Mouse (Mus musculus) intestine, embryonic 16.5 days (tissue): Measurements from ENCODE around the gene Sptbn1. TPM values are rescaled to one million over a fixed set of nuclear protein-coding genes. Genes with fewer than 3 reads are reported as not detected.

Experiments
- ATAC-seq: fragments of 200-750 bp; cut with Nextera tagmentation; 2 replicates; pipeline ENCODE4 v1.8.0; 2017; ENCODE audit warnings: moderate TSS enrichment, moderate library complexity
- H3K27ac ChIP-seq: fragments of 300-500 bp; sonication (generic); 2 replicates; pipeline ENCODE4 v1.5.1; 2014; ENCODE audit warnings: mild to moderate bottlenecking, low read length
- H3K27me3 ChIP-seq: fragments of 300-500 bp; sonication (generic); replicated peaks from 2 replicates; pipeline ENCODE4 v1.6.1; 2014; ENCODE audit warnings: low read length, control low read depth, mixed read lengths; ENCODE audit not compliant: control insufficient read depth, insufficient read depth
- H3K36me3 ChIP-seq: fragments of 300-500 bp; sonication (generic); 2 replicates; pipeline ENCODE4 v1.6.1; 2014; ENCODE audit warnings: low read length, control low read depth; ENCODE audit not compliant: control insufficient read depth, insufficient read depth
- H3K4me1 ChIP-seq: fragments of 300-500 bp; sonication (generic); 2 replicates; pipeline ENCODE4 v1.6.1; 2014; ENCODE audit warnings: low read length, control low read depth, mixed read lengths; ENCODE audit not compliant: control insufficient read depth, insufficient read depth
- H3K4me2 ChIP-seq: fragments of 300-500 bp; sonication (generic); 2 replicates; pipeline ENCODE4 v1.6.1; 2014; ENCODE audit warnings: low read depth, low read length, control low read depth
- H3K4me3 ChIP-seq: fragments of 300-500 bp; sonication (generic); 2 replicates; pipeline ENCODE4 v1.5.1; 2014; ENCODE audit warnings: mild to moderate bottlenecking, low read length
- H3K9ac ChIP-seq: fragments of 300-500 bp; sonication (generic); 2 replicates; pipeline ENCODE4 v1.6.1; 2014; ENCODE audit warnings: low read depth, low read length
- H3K9me3 ChIP-seq: fragments of 300-500 bp; sonication (generic); 2 replicates; pipeline ENCODE4 v1.6.1; 2016; ENCODE audit warnings: low read length, control low read depth; ENCODE audit not compliant: control insufficient read depth
- WGBS: fragments of 180-500 bp; shearing (Covaris S2); extraction: QIAGEN DNeasy Blood & Tissue Kit; methylation state at CpG from one replicate; pipeline ENCODE4 v1.1.7; 2014; 5-methylcytosine and 5-hydroxymethylcytosine counted together
- polyA plus RNA-seq: library from polyadenylated mRNA; unstranded; fragments of >200 nt; fragmentation: Nextera tagmentation; extraction: Ambion mirVana; gene quantifications from 2 replicates; pipeline ENCODE4 v1.2.1, GENCODE M21; 2015

Gene Sptbn1
- polyA plus RNA-seq, 1 experiment from 2014 or later: 98.1 TPM

DNA sequence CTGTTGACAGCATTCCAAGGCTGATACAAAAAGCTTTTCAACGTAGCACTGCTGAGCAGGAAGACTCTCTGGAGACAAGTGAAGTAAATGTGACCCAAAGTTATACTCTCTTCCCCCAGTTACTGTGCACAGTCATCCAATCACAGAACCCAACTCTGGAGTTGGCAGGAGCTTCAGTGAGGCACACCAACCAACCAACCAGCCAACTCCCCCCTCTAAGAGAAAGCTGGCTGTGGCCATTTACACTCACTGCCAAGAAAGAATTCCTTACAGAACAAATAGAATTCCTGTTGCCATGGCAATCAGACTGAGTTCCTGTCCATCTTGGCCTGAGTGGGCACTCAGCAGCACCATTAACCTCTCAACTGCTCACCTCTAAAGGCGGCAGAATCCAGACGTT is 24.4 kb downstream of the Sptbn1 start:
- Histone ChIP-seq H3K36me3 (no peaks in the 10 kb centered on the region), H3K4me2 (no peak overlapping the region), H3K9me3 (no peaks in the 10 kb centered on the region), H3K4me1 (0 out of 2 replicates have a peak, but pooled peaks cover 8% of the 10 kb centered on the region), H3K4me3 (no peak overlapping the region), H3K27me3 (no peaks in the 10 kb centered on the region), H3K9ac (no peak overlapping the region), H3K27ac (peak overlapping the region; percentile 27; the same call in 1 of the 2 replicates)
- ATAC-seq: 0 out of 2 replicates have a peak, but pooled peaks have one; percentile 9
- WGBS: 43% methylated on average over 3 of the region's 3 CpGs

DNA sequence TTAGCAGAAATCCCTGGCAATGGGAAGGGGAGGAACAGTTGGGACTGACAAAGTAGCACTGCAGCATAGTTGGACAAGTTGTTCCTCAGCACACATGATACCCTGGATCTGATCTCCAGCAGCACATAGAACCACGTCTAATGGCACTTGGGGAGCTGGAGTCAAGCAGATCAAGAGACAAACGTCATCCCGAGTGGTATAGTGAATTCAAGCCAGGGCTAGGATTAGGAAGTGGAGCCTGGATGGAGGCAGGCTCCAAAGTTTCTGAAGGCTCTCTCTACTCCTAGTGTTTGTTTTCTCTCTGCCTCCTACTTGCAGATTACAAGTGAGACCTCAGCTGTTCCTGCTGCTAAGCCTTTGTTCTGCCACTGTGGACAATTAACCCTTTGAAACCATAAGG is 27.1 kb downstream of the Sptbn1 start:
- Histone ChIP-seq H3K27ac (no peak overlapping the region), H3K4me1 (0 out of 2 replicates have a peak, but pooled peaks cover 4% of the 10 kb centered on the region), H3K4me3 (no peak overlapping the region), H3K4me2 (no peak overlapping the region), H3K9ac (no peak overlapping the region), H3K9me3 (no peaks in the 10 kb centered on the region), H3K27me3 (no peaks in the 10 kb centered on the region), H3K36me3 (no peaks in the 10 kb centered on the region)
- no peak for ATAC-seq
- WGBS: 47% methylated on average over 3 of the region's 3 CpGs

DNA sequence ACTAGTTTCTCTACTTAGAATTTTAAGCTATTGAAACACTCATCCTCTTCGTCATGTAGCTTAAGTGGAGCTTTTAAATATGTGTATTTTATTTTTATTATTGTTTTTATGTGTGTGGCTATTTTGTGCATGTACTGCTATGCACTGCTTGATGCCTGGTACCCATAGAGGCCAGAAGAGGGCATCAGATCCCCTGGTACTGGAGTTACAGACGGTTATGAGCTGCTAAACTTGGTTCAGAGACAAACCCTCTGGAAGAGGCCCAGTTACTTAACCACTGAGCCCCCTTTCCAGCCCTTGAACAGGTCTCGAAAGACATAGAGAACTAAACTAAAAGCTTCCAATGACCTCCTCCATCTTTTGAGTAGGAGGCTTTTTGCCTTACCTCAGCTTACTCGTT is 30.0 kb downstream of the Sptbn1 start:
- H3K9ac ChIP-seq: no peak overlapping the region
- no peaks in the 10 kb centered on the region for H3K4me1 ChIP-seq
- no peak overlapping the region for H3K27ac ChIP-seq
- no peaks in the 10 kb centered on the region for H3K27me3 ChIP-seq
- H3K9me3 ChIP-seq: no peaks in the 10 kb centered on the region
- H3K36me3 ChIP-seq: no peaks in the 10 kb centered on the region
- WGBS: 72% methylated on average over 4 of the region's 4 CpGs
- no peak overlapping the region for H3K4me3 ChIP-seq
- ATAC-seq: no peak
- no peak overlapping the region for H3K4me2 ChIP-seq

DNA sequence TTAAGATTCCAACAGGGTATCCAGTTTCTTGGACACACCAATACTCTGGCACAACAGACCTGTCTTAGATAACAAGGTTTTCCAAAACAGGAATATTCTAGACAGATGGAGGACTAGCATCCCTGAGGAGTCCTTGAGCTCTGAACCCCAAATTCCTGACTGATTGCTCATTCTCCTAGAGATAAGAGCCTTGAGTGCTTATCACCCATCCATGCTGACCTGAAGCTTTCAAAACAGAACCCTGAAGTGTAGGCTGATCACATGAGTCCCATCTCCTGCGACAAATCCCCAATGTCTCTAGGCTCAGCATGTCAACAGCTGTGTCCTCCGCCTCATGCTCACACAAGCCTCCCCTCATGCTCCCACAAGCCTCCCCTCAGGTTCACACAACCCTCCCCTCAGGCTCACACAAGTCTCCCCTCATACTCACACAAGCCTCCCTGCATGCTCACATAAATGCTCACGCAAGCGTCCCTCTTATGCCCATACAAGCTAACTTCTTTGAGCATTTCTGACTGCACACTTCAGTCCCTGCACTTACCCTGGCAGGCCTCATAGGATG is 31.2 kb downstream of the Sptbn1 start:
- Histone ChIP-seq H3K4me3 (no peak overlapping the region), H3K4me2 (no peak overlapping the region), H3K9ac (no peak overlapping the region), H3K9me3 (no peaks in the 10 kb centered on the region), H3K4me1 (no peaks in the 10 kb centered on the region), H3K36me3 (no peaks in the 10 kb centered on the region), H3K27ac (no peak overlapping the region), H3K27me3 (no peaks in the 10 kb centered on the region)
- no peak for ATAC-seq
- WGBS: 85% methylated on average over 4 of the region's 4 CpGs

DNA sequence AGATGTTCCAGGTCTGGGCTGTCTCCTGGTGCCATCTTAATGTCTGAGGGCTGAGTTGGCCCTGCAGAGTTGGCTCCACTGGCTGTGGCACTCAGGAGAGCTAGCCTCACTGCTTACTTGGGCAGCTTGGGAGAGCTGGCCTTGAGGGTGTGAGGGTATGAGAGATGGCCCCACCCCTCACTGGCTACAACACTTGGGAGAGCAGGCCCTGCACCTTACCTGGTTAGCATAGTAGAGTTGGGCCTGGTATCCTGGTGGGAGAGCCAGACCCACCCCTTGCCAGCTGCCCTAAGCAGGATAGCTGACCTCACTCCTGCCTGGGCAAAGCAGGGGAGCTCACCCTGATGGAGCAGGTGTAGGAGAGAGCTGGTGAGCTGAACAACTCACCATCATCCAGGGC is 32.3 kb downstream of the Sptbn1 start:
- Histone ChIP-seq H3K9me3 (no peaks in the 10 kb centered on the region), H3K36me3 (no peaks in the 10 kb centered on the region), H3K9ac (no peak overlapping the region), H3K27ac (no peak overlapping the region), H3K27me3 (no peaks in the 10 kb centered on the region), H3K4me2 (no peak overlapping the region), H3K4me1 (peaks cover 11% of the 10 kb centered on the region), H3K4me3 (no peak overlapping the region)
- no peak for ATAC-seq

DNA sequence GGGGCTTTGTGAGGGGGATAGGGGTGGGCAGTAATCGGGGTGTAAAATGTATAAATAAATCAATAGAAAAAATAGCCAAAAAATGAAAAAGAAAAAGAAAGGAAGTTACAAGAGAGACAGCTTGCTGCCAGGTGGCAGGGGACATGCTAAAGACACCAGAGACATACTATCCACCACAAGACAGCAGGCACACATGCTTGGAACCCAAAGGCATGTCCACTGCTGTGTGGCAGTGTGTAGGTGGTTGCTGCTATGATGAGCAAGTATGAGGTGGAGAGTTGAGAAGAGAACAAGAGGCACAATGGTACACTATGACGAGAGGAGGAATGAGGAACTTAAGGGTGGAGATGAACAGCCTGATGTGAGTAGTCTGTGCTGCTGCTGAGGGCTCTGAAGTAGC is 32.8 kb downstream of the Sptbn1 start:
- no peaks in the 10 kb centered on the region for H3K27me3 ChIP-seq
- 88% methylated on average over 2 of the region's 2 CpGs for WGBS
- no peak for ATAC-seq
- no peak overlapping the region for H3K9ac ChIP-seq
- no peak overlapping the region for H3K4me3 ChIP-seq
- H3K9me3 ChIP-seq: no peaks in the 10 kb centered on the region
- no peak overlapping the region for H3K27ac ChIP-seq
- no peaks in the 10 kb centered on the region for H3K36me3 ChIP-seq
- H3K4me1 ChIP-seq: peaks cover 15% of the 10 kb centered on the region
- no peak overlapping the region for H3K4me2 ChIP-seq

DNA sequence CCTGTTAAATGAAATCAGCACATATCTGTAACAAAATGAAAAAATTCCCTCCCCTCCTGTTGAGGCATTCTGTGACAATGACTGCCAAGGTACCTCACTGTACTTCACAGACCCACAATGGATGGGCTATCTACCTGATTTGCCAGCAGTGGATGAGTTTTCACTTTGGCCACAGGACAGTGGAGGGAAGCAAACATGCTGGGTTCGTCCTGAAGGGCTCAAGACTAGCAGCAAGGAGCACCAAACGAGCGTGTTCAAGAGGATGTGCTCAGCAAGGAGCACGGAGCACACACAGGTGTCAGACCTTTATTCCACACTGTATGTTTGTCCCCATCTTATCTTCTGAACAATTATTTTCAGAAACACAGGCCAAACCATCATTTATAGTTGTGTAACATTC is 34.0 kb downstream of the Sptbn1 start:
- H3K27me3 ChIP-seq: no peaks in the 10 kb centered on the region
- ATAC-seq: no peak
- H3K4me1 ChIP-seq: peaks cover 17% of the 10 kb centered on the region
- no peak overlapping the region for H3K4me2 ChIP-seq
- H3K9ac ChIP-seq: no peak overlapping the region
- no peaks in the 10 kb centered on the region for H3K9me3 ChIP-seq
- H3K27ac ChIP-seq: no peak overlapping the region
- WGBS: 88% methylated on average over 4 of the region's 4 CpGs
- H3K36me3 ChIP-seq: no peaks in the 10 kb centered on the region
- no peak overlapping the region for H3K4me3 ChIP-seq

DNA sequence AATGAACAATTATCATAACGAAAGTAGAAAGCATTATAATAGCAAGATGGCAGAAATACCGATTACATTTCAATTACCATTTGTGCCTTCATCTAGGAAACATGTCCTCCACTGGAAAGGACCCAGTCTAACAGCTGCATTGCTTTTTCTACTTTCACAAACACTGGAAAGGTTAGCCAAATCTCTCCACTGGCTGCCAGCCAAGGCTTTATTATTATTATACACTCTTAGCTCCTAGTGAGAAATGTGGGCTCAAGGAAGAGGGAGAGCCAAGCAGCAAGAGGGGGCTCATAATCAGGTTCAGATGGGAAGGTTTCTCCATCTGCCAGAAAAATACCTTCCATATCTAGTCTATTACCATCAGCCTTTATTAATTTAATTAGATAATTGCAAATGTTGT is 35.9 kb downstream of the Sptbn1 start:
- Histone ChIP-seq H3K4me2 (no peak overlapping the region), H3K4me3 (no peak overlapping the region), H3K27me3 (no peaks in the 10 kb centered on the region), H3K9ac (no peak overlapping the region), H3K27ac (no peak overlapping the region), H3K4me1 (peaks cover 22% of the 10 kb centered on the region), H3K36me3 (no peaks in the 10 kb centered on the region), H3K9me3 (no peaks in the 10 kb centered on the region)
- ATAC-seq: 0 out of 2 replicates have a peak, but pooled peaks have one; percentile 26
- 61% methylated on average over 2 of the region's 2 CpGs for WGBS

DNA sequence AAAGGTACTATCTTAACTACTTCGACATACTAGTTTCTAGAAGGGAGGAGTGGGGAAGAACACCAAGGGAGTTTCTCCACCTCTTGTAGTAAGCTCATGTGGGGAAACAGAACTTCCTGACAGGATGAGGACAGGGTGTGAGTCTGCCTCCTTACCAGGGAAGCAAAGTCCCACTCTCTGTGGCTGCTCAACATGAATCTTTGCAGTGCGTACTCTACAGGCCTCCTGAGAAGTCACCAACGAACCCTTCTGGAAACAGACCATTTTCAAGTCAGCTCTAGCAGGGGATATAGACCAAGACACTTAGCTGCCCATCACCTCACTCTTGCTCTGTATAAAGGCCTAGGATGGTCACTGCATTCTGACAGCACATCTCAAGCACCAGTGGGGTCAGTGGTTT is 36.6 kb downstream of the Sptbn1 start:
- 0 out of 2 replicates have a peak, but pooled peaks have one; percentile 9 for ATAC-seq
- no peak overlapping the region for H3K4me2 ChIP-seq
- no peaks in the 10 kb centered on the region for H3K27me3 ChIP-seq
- H3K4me1 ChIP-seq: peaks cover 22% of the 10 kb centered on the region
- H3K9ac ChIP-seq: no peak overlapping the region
- no peaks in the 10 kb centered on the region for H3K36me3 ChIP-seq
- no peaks in the 10 kb centered on the region for H3K9me3 ChIP-seq
- 0 out of 2 replicates have a peak overlapping the region, but pooled peaks have one; percentile 38 for H3K27ac ChIP-seq
- H3K4me3 ChIP-seq: no peak overlapping the region
- WGBS: 73% methylated on average over 3 of the region's 3 CpGs

DNA sequence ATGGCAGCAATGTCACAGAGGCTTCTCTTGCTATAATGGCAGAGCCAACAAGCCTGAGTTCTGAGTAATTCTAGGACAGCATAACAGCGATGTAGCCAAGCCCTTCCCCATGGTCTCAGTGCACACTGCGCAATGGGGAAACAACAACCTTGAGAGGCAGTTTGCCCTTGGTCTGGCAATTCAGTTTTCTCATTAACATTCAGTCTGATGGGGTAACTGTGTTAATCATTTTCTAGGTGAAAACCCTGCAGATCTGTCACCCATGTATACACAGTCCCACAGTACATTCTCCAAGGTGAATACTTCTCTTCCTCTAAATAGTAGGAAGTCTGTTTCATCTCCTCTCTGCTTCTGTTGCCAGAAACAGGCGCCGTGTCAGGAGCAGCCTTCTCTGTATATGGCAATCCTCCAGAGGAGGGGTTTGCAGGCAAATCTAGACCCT is 37.6 kb downstream of the Sptbn1 start:
- Histone ChIP-seq H3K4me2 (no peak overlapping the region), H3K27me3 (no peaks in the 10 kb centered on the region), H3K36me3 (no peaks in the 10 kb centered on the region), H3K9ac (no peak overlapping the region), H3K4me3 (no peak overlapping the region), H3K27ac (peak overlapping the region; percentile 55; the same call in 1 of the 2 replicates), H3K9me3 (no peaks in the 10 kb centered on the region), H3K4me1 (peaks cover 22% of the 10 kb centered on the region)
- WGBS: 48% methylated on average over 4 of the region's 4 CpGs
- ATAC-seq: peak; percentile 91
